Mouse (Mus musculus): ENCODE data around the gene Il12rb2. TPM values are rescaled to one million over a fixed set of nuclear protein-coding genes. Genes with fewer than 3 reads are reported as not detected.

The Il12rb2 gene
- 0.58 and 0.85 TPM in 2 replicates for total RNA-seq (2012; rRNA removed)

DNA sequence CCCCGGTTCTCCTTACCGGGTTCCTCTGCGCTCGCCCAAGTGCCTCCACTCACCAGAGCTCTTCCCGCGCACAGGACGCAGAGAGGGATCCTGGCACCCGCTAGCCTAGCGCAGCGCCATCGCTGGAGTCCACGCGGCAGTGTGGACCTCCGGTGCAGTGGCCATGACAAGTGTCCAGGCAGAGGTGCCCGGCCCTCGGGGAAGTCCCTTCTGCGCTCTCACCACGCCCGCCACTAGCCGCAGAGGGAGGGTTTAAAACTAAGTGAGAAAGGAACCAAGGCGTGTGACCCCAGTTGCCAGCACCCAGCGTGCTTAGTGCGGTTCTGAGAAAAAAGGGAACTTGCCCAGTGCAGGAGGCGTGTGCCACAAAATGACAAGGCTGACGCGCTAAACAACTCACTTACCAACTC, at the start of gene Il12rb2:
Gene Il12rb2 (minus strand): TSS at position 207 of the 410 bp plus-strand sequence.
- in situ Hi-C loops (cut with MboI; ENCODE audit: low sequenced_read_pairs in 2 of 2, unreplicated experiment in 2 of 2), result no loop called here
- H3K4me1 ChIP-seq (ENCODE audit: control insufficient read depth in 2 of 2, insufficient read depth in 2 of 2, low read length in 2 of 2, poor library complexity in 1 of 2), result no peaks in the 10 kb centered on the region
- H3K9me3 ChIP-seq (ENCODE audit: control insufficient read depth, insufficient read depth, low read depth, low read length), result no peaks in the 10 kb centered on the region
- H3K9ac ChIP-seq (ENCODE audit: insufficient read depth, low read depth, low read length, poor library complexity, severe bottlenecking), result no peak within 1 kb of the TSS
- no peak within 1 kb of the TSS for H3K27ac ChIP-seq (ENCODE audit: insufficient read depth, low read depth, low read length, poor library complexity, severe bottlenecking)
- H3K36me3 ChIP-seq (ENCODE audit: control insufficient read depth, insufficient read depth, low read length, poor library complexity, severe bottlenecking), result no peaks in the 10 kb centered on the region
- peak within 1 kb of the TSS; percentile 18 to 59; a peak in 3 of 4 replicates for H3K4me3 ChIP-seq (ENCODE audit: insufficient read depth in 1 of 2, low read depth in 1 of 2, low read length in 2 of 2, poor library complexity in 1 of 2, severe bottlenecking in 1 of 2)
- no peak for TF ChIP-seq ZC3H11A (IDR thresholded peaks at IDR 0.05; ENCODE audit: borderline replicate concordance, low read depth, low read length)
- no peak for TF ChIP-seq ZNF384 (IDR thresholded peaks at IDR 0.05; ENCODE audit: low read depth, low read length)
- TF ChIP-seq HCFC1 (IDR thresholded peaks at IDR 0.05; ENCODE audit: borderline replicate concordance, insufficient read depth, low read length), result no peak
- TF ChIP-seq CHD2 (IDR thresholded peaks at IDR 0.05; ENCODE audit: low read depth, low read length), result no peak
- no peak for TF ChIP-seq MAFK (IDR thresholded peaks at IDR 0.05; ENCODE audit: insufficient read depth, low read depth, low read length)
- peak; percentile 7 for DNase-seq (ENCODE audit: low read depth, low spot score)

DNA sequence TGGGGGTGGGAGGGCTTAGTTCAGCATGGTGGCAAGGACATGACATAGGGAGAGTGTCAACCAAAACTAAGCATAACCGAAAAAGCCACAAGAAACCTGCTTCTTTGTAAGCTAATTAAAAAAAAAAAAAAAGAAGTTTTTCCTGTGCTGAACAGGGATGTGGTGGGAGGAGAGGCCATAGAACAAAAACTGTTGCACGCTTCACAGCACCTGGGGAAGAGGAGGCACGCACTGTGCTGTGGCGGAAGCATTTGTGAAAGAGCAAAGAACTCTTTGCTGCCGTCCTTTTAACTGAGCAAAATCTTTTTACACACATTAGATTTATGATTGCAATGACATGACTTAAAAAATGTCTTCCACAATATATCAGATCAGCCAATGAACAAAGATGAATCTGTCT, 45.8 kb upstream of the Il12rb2 start:
- DNase-seq (ENCODE audit: low read depth, low spot score), result no peak
- Histone ChIP-seq H3K9ac (ENCODE audit: insufficient read depth, low read depth, low read length, poor library complexity, severe bottlenecking) (no peak overlapping the region), H3K36me3 (ENCODE audit: control insufficient read depth, insufficient read depth, low read length, poor library complexity, severe bottlenecking) (no peaks in the 10 kb centered on the region), H3K9me3 (ENCODE audit: control insufficient read depth, insufficient read depth, low read depth, low read length) (no peaks in the 10 kb centered on the region), H3K4me3 (ENCODE audit: insufficient read depth in 1 of 2, low read depth in 1 of 2, low read length in 2 of 2, poor library complexity in 1 of 2, severe bottlenecking in 1 of 2) (no peak overlapping the region), H3K4me1 (ENCODE audit: control insufficient read depth in 2 of 2, insufficient read depth in 2 of 2, low read length in 2 of 2, poor library complexity in 1 of 2) (no peaks in the 10 kb centered on the region), H3K27ac (ENCODE audit: insufficient read depth, low read depth, low read length, poor library complexity, severe bottlenecking) (no peak overlapping the region)
- no peak for TF ChIP-seq HCFC1 (IDR thresholded peaks at IDR 0.05; ENCODE audit: borderline replicate concordance, insufficient read depth, low read length)
- no peak for TF ChIP-seq CHD2 (IDR thresholded peaks at IDR 0.05; ENCODE audit: low read depth, low read length)
- no peak for TF ChIP-seq MAFK (IDR thresholded peaks at IDR 0.05; ENCODE audit: insufficient read depth, low read depth, low read length)
- no peak for TF ChIP-seq ZC3H11A (IDR thresholded peaks at IDR 0.05; ENCODE audit: borderline replicate concordance, low read depth, low read length)
- in situ Hi-C loops (cut with MboI; ENCODE audit: low sequenced_read_pairs in 2 of 2, unreplicated experiment in 2 of 2), result no loop called here

DNA sequence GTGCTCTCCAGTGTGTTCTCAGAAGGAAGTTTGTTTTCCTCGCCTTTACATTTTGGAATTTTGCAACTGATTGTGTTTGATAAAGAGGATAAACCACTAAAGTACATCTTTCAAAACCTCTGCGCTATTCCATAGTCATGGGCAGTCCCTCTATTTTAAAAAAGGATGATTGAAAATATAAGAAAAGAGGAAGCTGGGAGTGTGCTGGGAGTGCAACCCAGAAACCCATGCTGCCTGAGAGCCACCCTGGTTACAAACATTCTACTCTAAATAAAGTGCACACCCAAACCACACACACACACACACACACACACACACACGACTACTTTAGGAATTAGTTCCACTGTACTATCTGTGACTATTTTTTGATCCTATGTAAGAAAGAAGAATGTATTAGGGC, 40.6 kb upstream of the Il12rb2 start:
- H3K36me3 ChIP-seq (ENCODE audit: control insufficient read depth, insufficient read depth, low read length, poor library complexity, severe bottlenecking), result no peaks in the 10 kb centered on the region
- no peaks in the 10 kb centered on the region for H3K9me3 ChIP-seq (ENCODE audit: control insufficient read depth, insufficient read depth, low read depth, low read length)
- H3K4me1 ChIP-seq (ENCODE audit: control insufficient read depth in 2 of 2, insufficient read depth in 2 of 2, low read length in 2 of 2, poor library complexity in 1 of 2), result no peaks in the 10 kb centered on the region
- no peak for DNase-seq (ENCODE audit: low read depth, low spot score)
- no peak overlapping the region for H3K9ac ChIP-seq (ENCODE audit: insufficient read depth, low read depth, low read length, poor library complexity, severe bottlenecking)
- TF ChIP-seq MAFK (IDR thresholded peaks at IDR 0.05; ENCODE audit: insufficient read depth, low read depth, low read length) (no peak), ZC3H11A (IDR thresholded peaks at IDR 0.05; ENCODE audit: borderline replicate concordance, low read depth, low read length) (no peak), ZNF384 (IDR thresholded peaks at IDR 0.05; ENCODE audit: low read depth, low read length) (no peak), HCFC1 (IDR thresholded peaks at IDR 0.05; ENCODE audit: borderline replicate concordance, insufficient read depth, low read length) (no peak), CHD2 (IDR thresholded peaks at IDR 0.05; ENCODE audit: low read depth, low read length) (no peak)
- in situ Hi-C loops (cut with MboI; ENCODE audit: low sequenced_read_pairs in 2 of 2, unreplicated experiment in 2 of 2), result no loop called here
- H3K27ac ChIP-seq (ENCODE audit: insufficient read depth, low read depth, low read length, poor library complexity, severe bottlenecking), result no peak overlapping the region
- H3K4me3 ChIP-seq (ENCODE audit: insufficient read depth in 1 of 2, low read depth in 1 of 2, low read length in 2 of 2, poor library complexity in 1 of 2, severe bottlenecking in 1 of 2), result no peak overlapping the region

DNA sequence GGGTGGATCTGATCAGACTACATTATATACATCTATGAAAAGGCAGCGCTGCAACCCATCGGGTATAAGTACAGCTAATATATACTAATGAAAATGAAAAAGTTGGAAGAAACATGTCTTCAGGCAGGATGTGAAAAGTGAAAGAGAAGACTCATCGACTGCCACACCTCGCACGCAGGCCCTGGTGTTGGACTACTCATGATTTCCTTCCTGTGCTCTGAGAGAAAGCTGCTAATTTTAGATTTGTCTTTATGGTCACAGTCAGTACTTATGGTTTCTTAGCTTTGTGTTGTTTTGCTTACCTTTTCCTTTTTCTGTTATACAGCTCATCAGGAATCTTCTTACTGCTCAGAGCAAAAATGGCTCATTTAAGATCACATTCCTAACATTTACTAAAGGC, 39.3 kb upstream of the Il12rb2 start:
- TF ChIP-seq HCFC1 (IDR thresholded peaks at IDR 0.05; ENCODE audit: borderline replicate concordance, insufficient read depth, low read length), result no peak
- no peak for TF ChIP-seq ZC3H11A (IDR thresholded peaks at IDR 0.05; ENCODE audit: borderline replicate concordance, low read depth, low read length)
- no peak for TF ChIP-seq ZNF384 (IDR thresholded peaks at IDR 0.05; ENCODE audit: low read depth, low read length)
- no peak for TF ChIP-seq CHD2 (IDR thresholded peaks at IDR 0.05; ENCODE audit: low read depth, low read length)
- TF ChIP-seq MAFK (IDR thresholded peaks at IDR 0.05; ENCODE audit: insufficient read depth, low read depth, low read length), result no peak
- Histone ChIP-seq H3K4me3 (ENCODE audit: insufficient read depth in 1 of 2, low read depth in 1 of 2, low read length in 2 of 2, poor library complexity in 1 of 2, severe bottlenecking in 1 of 2) (no peak overlapping the region), H3K27ac (ENCODE audit: insufficient read depth, low read depth, low read length, poor library complexity, severe bottlenecking) (no peak overlapping the region), H3K36me3 (ENCODE audit: control insufficient read depth, insufficient read depth, low read length, poor library complexity, severe bottlenecking) (no peaks in the 10 kb centered on the region), H3K9me3 (ENCODE audit: control insufficient read depth, insufficient read depth, low read depth, low read length) (no peaks in the 10 kb centered on the region), H3K4me1 (ENCODE audit: control insufficient read depth in 2 of 2, insufficient read depth in 2 of 2, low read length in 2 of 2, poor library complexity in 1 of 2) (no peaks in the 10 kb centered on the region), H3K9ac (ENCODE audit: insufficient read depth, low read depth, low read length, poor library complexity, severe bottlenecking) (no peak overlapping the region)
- DNase-seq (ENCODE audit: low read depth, low spot score), result no peak
- in situ Hi-C loops (cut with MboI; ENCODE audit: low sequenced_read_pairs in 2 of 2, unreplicated experiment in 2 of 2), result no loop called here

DNA sequence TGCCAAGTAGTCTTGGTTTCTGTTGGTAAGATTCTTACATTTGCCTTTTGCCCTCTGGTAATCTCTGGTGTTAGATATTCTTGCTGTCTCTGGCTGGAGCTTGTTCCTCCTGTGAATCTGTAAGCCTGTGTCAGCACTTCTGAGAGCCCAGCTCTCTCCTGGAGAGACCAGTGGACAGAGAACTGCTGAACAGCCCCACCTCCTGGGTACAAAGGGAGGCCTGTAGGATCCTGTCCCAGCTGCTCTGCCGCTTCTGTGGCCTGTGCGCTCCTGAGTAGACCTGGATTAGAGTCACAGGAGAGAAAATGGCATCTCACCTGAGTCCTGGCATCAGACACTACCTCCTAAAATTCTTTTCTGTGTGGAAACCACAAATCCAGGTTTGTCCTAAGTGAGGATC, 37.4 kb upstream of the Il12rb2 start:
- no peak overlapping the region for H3K9ac ChIP-seq (ENCODE audit: insufficient read depth, low read depth, low read length, poor library complexity, severe bottlenecking)
- DNase-seq (ENCODE audit: low read depth, low spot score), result no peak
- no peaks in the 10 kb centered on the region for H3K36me3 ChIP-seq (ENCODE audit: control insufficient read depth, insufficient read depth, low read length, poor library complexity, severe bottlenecking)
- no peak overlapping the region for H3K4me3 ChIP-seq (ENCODE audit: insufficient read depth in 1 of 2, low read depth in 1 of 2, low read length in 2 of 2, poor library complexity in 1 of 2, severe bottlenecking in 1 of 2)
- H3K27ac ChIP-seq (ENCODE audit: insufficient read depth, low read depth, low read length, poor library complexity, severe bottlenecking), result no peak overlapping the region
- H3K9me3 ChIP-seq (ENCODE audit: control insufficient read depth, insufficient read depth, low read depth, low read length), result no peaks in the 10 kb centered on the region
- H3K4me1 ChIP-seq (ENCODE audit: control insufficient read depth in 2 of 2, insufficient read depth in 2 of 2, low read length in 2 of 2, poor library complexity in 1 of 2), result no peaks in the 10 kb centered on the region
- in situ Hi-C loops (cut with MboI; ENCODE audit: low sequenced_read_pairs in 2 of 2, unreplicated experiment in 2 of 2), result no loop called here
- TF ChIP-seq CHD2 (IDR thresholded peaks at IDR 0.05; ENCODE audit: low read depth, low read length), result no peak
